Mouse (Mus musculus) erythroid progenitor cell, adult 5-6 weeks (primary cell): ENCODE data around the gene Cant1. TPM values are rescaled to one million over a fixed set of nuclear protein-coding genes. Genes with fewer than 3 reads are reported as not detected.

Experiments used
- ATAC-seq: replicated peaks from 2 replicates; pipeline ENCODE4 v1.8.0; 2016; ENCODE audit warnings: moderate number of reproducible peaks, mild to moderate bottlenecking, moderate TSS enrichment, inconsistent platforms; ENCODE audit not compliant: poor library complexity, low FRiP score, severe bottlenecking
- total RNA-seq, 2 experiments: library from RNA; stranded (forward) in 1 of 2; stranded (reverse) in 1 of 2; fragments of 150-400 nt in 1 of 2; fragments of 186-747, 209-891 nt in 1 of 2; gene quantifications; 2 replicates each; pipeline versions ENCODE4 v1.2.3 to v1.2.4; 2015 to 2017; ENCODE audit warnings: low replicate concordance in 2 of 2

Cant1 gene
- total RNA-seq, 2 experiments from 2014 or later: 8.0 to 11.3 TPM

DNA sequence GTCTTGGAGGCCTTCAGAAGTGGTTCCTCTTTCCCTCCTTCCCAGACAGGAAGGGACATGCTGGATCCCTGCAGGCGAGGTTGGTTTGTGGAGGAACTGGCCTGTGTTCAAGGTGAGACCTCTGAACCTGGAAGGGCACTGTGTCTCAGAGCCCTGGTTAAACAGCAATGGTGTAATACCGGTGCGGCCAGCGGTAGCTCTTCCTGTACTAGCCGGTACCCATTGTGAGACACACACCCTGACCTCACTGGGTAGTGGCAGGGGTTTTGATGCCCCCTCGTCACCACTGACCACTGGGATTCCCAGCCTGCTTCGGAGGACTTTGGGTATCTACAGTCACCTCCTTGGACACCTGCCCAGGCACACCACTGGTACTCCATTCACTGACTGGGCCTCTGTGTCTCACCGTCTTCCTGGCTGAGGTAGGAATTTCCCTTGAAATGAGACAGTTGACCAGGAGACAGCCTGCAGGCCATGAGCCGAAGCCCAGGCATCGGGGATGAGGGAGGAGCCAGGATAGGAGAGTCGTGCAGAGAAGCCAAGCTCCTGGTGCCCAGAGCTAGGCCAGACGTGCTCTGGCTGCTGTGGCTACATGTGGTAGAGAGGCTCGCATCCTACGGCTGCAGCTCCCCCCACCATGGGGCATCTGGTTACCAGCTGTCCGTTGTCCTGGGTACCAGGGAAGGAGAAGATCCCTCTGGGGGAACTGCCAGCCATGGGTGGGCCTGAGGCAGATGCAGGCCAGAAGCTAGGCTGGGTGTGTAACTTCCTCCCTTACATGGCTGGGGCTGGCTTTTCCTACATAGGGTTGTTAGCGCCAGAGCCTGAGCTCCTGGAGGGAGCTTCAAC is 12.4 kb upstream of the Cant1 start:
- no peak for ATAC-seq

GRCm38 (mm10) chr11:118430291-118430885 is 11.5 kb upstream of the Cant1 start:
- ATAC-seq: no peak

- no peak for ATAC-seq
These were observed 10.2 kb upstream of the Cant1 start for GRCm38 (mm10) chr11:118428944-118429709.

DNA sequence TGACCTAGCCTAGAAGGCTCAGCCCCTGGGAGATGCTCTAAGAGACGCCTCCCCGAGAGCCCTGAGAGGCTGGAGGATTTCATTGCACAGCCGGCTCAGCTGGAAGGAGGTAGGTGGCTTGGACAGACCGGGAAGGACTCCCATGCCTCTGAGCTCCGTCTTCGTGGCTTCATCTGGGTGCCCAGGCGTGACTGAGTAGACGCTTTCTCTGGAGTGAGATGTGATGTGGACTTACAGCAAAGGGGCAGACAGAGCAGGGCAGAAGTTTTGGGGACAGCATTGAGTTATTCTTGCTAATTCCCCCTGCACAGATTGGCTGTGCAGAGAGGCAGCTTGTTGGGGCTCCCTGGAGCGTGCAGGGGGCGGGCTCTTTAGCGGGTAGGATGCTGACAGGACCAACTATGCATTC is 9.6 kb upstream of the Cant1 start:
- ATAC-seq: no peak

GRCm38 (mm10) chr11:118427986-118428385 is 9.1 kb upstream of the Cant1 start, which contains the start of gene C1qtnf1:
Gene C1qtnf1, plus strand, starts transcription at chr11:118428203.
- no peak for ATAC-seq

- no peak for ATAC-seq
These were observed 8.4 kb upstream of the Cant1 start for GRCm38 (mm10) chr11:118427266-118427779.

GRCm38 (mm10) chr11:118426765-118427164 is 7.9 kb upstream of the Cant1 start:
- ATAC-seq: no peak

DNA sequence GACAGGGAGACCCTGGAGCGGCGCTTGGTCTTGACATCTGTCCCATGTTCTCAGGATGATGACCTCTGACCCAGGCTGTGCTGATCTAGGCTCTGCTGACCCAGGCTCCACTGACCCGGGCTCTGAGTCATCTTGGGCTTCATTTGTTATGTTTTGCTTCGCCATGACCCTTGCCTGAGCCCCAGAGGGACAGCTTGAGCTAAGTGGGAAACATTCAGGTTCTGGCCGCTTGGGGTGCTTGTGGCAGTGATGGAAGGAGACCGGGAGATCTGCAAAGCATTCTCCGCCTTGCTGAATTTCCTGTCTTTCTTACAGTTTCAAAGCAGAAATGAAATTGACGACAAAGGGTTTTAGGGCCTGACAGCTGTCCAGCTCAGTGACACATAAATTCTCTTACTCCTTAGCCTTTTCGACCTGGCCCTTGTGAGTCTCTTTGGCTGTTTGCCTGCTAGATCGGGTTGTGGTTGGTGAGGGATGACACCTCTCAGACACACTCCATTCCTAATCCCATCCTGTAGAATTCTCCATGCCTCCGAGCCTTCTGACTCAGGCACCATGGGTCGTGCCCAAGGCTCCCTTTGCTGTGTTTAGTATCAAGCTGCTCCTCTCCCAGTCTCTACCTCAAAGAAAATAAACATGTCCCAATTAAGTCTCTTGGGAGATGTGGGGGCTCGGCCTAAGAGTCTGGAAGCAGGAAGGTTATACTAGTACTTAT is 5.9 kb upstream of the Cant1 start:
- ATAC-seq: no peak

DNA sequence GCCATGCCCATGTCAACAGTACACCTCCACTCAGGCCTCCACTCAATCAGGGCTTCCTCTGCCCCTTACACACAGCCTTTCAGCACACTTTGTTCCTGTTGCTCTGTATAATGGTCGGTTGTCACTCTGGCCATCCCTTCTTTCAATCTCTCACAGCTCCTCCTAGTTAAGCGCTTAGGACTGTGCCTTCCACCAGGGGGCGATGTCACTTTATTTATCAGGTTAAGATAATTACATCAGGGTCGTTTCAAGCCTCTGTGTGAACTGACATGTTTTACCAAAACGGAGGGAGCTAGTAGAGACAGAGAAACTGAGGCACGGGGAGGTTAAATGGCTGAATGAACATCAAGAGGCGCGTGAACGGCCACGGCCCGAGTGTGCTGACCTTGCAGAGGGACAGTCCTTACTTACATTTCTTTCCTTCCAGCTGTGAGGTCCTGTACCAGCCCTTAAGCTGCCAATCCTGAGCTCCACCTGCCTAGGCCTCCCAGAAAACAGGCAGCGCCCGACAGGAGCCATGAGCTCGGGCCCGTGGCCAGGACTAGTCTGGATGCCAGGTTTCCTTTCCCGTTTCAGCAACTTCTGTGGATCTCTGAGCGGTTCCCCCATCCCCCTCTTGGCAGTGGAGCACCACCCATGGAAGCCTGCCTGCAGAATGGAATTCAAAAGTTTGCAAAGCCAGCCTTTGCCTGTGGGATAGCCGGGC is 4.5 kb upstream of the Cant1 start:
- no peak for ATAC-seq

DNA sequence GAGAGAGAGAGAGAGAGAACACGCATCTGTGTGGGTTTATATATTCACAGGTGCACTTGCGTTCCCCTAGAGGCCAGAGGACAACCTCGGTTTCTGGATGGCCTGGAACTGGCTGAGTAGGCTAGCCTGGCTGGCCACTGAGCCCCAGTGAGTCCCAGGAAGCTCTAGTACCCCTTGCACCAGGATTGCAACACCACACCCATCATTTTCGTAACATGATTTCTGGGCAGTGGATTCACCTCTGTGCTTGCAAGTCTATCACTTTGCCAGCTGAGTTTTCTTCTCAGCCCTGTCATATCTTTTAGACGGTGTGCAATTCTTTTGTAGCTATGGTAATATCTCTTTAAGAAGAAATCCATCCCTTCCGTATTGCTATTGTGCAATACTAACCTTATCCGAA is 1.4 kb upstream of the Cant1 start:
- no peak for ATAC-seq

- ATAC-seq: no peak
These were observed 448 bp downstream of the Cant1 start for GRCm38 (mm10) chr11:118418442-118418833.

GRCm38 (mm10) chr11:118417496-118417895 is 1.4 kb downstream of the Cant1 start:
- ATAC-seq: no peak

DNA sequence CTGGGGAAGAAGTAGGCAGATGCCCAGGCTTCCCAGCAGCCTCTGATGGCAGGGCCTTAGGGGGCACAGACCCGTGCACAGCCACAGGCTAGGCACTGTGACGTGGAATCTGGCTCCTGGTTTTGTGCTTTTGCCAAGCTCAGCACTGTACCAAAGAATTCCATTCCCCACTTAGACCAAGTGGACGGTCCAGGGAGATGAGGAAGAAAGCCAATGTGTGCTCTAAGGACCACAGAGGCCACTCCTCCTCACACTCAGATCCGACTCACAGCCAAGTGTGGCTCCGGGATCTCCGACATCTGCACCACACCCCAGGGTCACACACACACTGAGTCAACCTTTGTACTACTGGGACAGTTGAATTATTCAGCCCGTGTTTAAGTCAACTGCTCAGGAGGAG is 2.8 kb downstream of the Cant1 start:
- no peak for ATAC-seq

DNA sequence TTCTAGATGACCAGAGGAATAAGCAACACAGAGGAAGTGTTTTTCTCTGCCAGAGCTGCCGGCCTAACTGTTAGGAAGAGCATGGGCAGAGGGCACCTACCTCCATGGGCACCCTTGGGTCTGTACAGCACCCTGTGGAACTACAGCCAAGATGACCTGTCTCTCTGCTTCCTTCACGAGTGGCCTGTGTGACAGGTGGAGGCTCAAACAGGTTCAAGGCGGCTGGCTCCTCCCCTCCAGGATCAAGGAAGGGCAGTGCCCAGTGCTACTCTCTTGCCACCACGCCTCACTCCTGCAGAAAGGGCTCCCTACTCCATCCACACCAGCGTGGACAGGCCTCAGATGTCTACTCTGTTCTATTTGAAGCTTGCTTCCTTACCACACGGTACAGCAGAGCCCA is 3.3 kb downstream of the Cant1 start:
- no peak for ATAC-seq

GRCm38 (mm10) chr11:118414270-118414669 is 4.6 kb downstream of the Cant1 start:
- ATAC-seq: no peak

GRCm38 (mm10) chr11:118413055-118413454 is 5.8 kb downstream of the Cant1 start:
- ATAC-seq: no peak

DNA sequence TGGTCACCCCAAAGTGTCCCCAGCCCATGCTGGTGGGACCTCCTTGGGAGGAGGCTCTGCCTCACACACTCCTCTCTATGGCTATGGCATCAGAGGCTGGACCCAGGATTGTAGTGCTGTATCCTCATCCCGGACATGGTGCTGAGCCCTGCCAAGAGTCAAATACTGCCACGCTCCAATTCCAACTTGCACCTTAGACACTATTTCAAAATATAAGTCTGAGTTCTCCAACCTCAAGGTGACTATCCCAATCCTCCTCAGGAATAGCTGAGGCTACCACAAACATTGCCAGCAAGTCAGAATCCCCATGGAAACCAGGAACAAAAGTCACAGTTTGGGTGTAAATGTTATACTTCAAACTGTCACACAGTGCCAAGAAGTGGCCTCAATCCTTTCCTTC is 6.3 kb downstream of the Cant1 start:
- ATAC-seq: no peak

DNA sequence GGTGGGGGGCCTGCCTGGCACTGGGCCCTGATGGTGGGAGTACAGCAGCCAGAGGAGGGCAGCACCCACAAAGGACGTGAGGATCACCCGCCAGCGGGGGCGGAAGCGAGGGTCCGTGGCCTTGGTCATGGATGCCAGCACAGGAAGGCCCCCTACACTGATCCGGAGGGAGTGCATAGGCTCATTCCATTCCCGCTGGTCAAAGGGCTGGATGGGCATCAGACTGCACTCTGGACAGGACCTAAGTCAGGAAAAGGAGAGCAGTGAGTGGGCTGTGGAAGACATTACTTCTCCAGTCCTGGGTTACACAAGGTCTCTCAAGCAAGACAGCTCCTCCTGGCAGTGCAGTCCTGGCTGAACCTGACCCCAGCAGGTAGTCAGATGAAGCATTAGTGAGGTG is 7.6 kb downstream of the Cant1 start:
- no peak for ATAC-seq

- no peak for ATAC-seq
These were observed 8.4 kb downstream of the Cant1 start for GRCm38 (mm10) chr11:118410479-118410878.
